Mouse (Mus musculus): Measurements from ENCODE around the gene Brap. TPM values are rescaled to one million over a fixed set of nuclear protein-coding genes. Genes with fewer than 3 reads are reported as not detected.

Gene Brap
- polyA plus RNA-seq, 1 experiment from 2014 or later = 33.2 TPM

DNA sequence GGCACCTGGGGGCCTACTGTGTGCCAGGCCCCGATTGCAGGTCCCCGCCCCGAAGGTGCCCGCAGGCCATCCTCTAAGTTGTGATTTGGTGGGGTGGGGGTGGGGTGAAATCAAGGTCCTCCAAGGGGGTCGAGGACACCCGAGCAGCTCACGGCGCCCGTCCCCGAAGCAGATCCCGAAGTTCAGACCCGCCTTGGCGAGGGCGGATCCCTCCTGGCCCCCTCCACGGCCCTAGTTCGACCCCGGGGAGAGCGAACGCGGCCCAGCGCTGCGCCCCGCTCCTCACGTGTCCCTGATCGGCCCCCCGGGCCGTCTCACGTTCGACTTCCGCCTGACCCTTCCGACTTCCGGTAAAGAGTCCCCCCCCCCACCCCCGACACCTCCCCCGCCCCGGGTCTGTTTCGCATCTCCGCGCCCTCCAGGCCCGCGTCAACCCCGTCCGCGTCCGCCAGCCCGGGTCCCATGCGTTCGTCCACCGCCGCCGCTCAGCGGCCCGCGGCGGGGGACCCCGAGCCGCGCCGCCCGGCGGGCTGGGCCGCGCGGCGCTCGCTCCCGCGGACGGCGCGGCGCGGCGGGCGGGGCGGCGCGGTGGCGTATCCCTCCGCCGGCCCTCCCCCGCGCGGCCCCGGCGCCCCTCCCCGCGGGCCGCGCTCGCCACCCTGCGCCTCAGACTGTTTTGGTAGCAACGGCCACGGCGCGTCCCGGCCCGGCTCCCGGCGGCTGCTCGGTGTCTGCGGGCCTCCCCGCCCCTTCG, 51.0 kb downstream of the Brap start, which contains the start of gene Atxn2:
TSS of gene Atxn2 (plus strand) at position 164 of the 754 bp plus-strand sequence.
- H3K36me3 ChIP-seq = no peaks in the 10 kb centered on the region
- peak within 1 kb of the TSS; percentile 93 for H3K4me3 ChIP-seq
- WGBS = 2% methylated on average over 95 of the region's 103 CpGs
- H3K9me3 ChIP-seq = no peaks in the 10 kb centered on the region
- peak within 1 kb of the TSS; percentile 99 for H3K27ac ChIP-seq
- DNase-seq (ENCODE audit: low spot score) = peak; percentile 92
- peaks cover 32% of the 10 kb centered on the region for H3K4me1 ChIP-seq
- H3K27me3 ChIP-seq (ENCODE audit: insufficient read depth, poor library complexity, severe bottlenecking) = no peaks in the 10 kb centered on the region

DNA sequence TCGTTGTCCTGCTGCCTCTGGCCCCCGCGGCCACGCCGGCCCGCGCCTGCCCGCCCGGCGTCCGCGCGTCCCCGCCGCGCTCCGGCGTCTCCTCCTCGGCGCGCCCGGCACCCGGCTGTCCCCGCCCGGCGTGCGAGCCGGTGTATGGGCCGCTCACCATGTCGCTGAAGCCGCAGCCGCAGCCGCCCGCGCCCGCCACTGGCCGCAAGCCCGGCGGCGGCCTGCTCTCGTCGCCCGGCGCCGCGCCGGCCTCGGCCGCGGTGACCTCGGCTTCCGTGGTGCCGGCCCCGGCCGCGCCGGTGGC, 51.5 kb downstream of the Brap start:
- no peak for DNase-seq (ENCODE audit: low spot score)
- Histone ChIP-seq H3K4me1 (peaks cover 34% of the 10 kb centered on the region), H3K27ac (peak overlapping the region; percentile 99), H3K4me3 (peak overlapping the region; percentile 93), H3K27me3 (ENCODE audit: insufficient read depth, poor library complexity, severe bottlenecking) (no peaks in the 10 kb centered on the region), H3K9me3 (no peaks in the 10 kb centered on the region), H3K36me3 (0 out of 2 replicates have a peak, but pooled peaks cover under 1% of the 10 kb centered on the region)
- 4% methylated on average over 57 of the region's 57 CpGs for WGBS

DNA sequence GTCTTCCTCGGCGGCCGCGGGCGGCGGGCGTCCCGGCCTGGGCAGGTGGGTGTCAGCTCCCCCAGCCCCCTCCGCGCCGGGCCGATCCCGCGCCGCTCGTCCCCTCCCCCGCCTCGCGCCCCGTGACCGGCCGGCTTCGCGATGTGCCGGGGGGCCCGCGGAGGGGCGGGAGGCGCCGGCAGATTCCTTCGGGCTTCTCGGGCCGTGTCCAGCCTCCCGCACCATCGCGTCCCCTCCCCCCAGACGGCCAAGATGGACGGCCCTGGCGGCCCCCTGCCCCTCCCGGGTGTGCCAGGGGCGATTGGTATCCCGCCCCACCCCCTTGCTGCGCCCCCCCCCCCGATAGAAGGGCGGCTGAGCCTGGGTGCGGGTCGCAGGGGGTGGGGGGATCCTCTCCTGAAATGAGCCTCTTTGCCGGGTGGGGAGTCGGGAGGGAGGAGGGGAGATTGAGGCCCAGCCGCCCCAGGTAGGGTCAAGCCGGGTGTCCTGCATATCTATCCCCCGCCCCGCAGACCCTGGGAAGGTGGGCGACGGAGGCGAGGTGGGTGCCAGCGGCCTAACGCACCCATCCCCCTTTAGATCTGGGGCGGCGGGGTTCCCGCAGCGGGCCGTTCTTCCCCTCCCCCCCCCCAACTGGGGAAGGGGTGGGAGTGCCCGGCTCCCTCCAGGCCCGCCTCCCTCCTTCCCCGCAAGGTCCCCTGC, 52.0 kb downstream of the Brap start:
- Histone ChIP-seq H3K27ac (peak overlapping the region; percentile 99), H3K4me3 (peak overlapping the region; percentile 93), H3K27me3 (ENCODE audit: insufficient read depth, poor library complexity, severe bottlenecking) (no peaks in the 10 kb centered on the region), H3K4me1 (peaks cover 34% of the 10 kb centered on the region), H3K9me3 (no peaks in the 10 kb centered on the region), H3K36me3 (peaks cover 6% of the 10 kb centered on the region)
- under 1% methylated on average over 58 of the region's 66 CpGs for WGBS
- DNase-seq (ENCODE audit: low spot score) = peak; percentile 82

GRCm38 (mm10) chr5:121712934-121713538, 52.7 kb downstream of the Brap start:
- no peak for DNase-seq (ENCODE audit: low spot score)
- peaks cover 34% of the 10 kb centered on the region for H3K4me1 ChIP-seq
- H3K4me3 ChIP-seq = peak overlapping the region; percentile 93

GRCm38 (mm10) chr5:121714331-121714730, 54.0 kb downstream of the Brap start:
- H3K27ac ChIP-seq = no peak overlapping the region
- no peak for DNase-seq (ENCODE audit: low spot score)
- H3K27me3 ChIP-seq (ENCODE audit: insufficient read depth, poor library complexity, severe bottlenecking) = no peaks in the 10 kb centered on the region
- peak overlapping the region; percentile 93 for H3K4me3 ChIP-seq
- peaks cover 42% of the 10 kb centered on the region for H3K4me1 ChIP-seq
- H3K9me3 ChIP-seq = no peaks in the 10 kb centered on the region
- peaks cover 12% of the 10 kb centered on the region for H3K36me3 ChIP-seq
- 67% methylated on average over 1 of the region's 1 CpGs for WGBS

More at GRCm38 (mm10) chr5:121712934-121713538, 52.7 kb downstream of the Brap start:
- 0% methylated on average over 27 of the region's 32 CpGs for WGBS
- H3K36me3 ChIP-seq = peaks cover 12% of the 10 kb centered on the region
- no peaks in the 10 kb centered on the region for H3K9me3 ChIP-seq
- H3K27me3 ChIP-seq (ENCODE audit: insufficient read depth, poor library complexity, severe bottlenecking) = no peaks in the 10 kb centered on the region
- peak overlapping the region; percentile 99 for H3K27ac ChIP-seq

GRCm38 (mm10) chr5:121714928-121715327, 54.6 kb downstream of the Brap start:
- H3K9me3 ChIP-seq = no peaks in the 10 kb centered on the region
- no peak for DNase-seq (ENCODE audit: low spot score)
- WGBS = 84% methylated on average over 6 of the region's 6 CpGs
- peaks cover 48% of the 10 kb centered on the region for H3K4me1 ChIP-seq
- no peak overlapping the region for H3K27ac ChIP-seq
- H3K36me3 ChIP-seq = peaks cover 12% of the 10 kb centered on the region
- no peak overlapping the region for H3K4me3 ChIP-seq
- no peaks in the 10 kb centered on the region for H3K27me3 ChIP-seq (ENCODE audit: insufficient read depth, poor library complexity, severe bottlenecking)

- WGBS = 73% methylated on average over 5 of the region's 5 CpGs
- H3K4me1 ChIP-seq = peaks cover 58% of the 10 kb centered on the region
- no peak overlapping the region for H3K27ac ChIP-seq
- H3K36me3 ChIP-seq = peaks cover 12% of the 10 kb centered on the region
- no peak overlapping the region for H3K4me3 ChIP-seq
- no peak for DNase-seq (ENCODE audit: low spot score)
- no peaks in the 10 kb centered on the region for H3K9me3 ChIP-seq
- no peaks in the 10 kb centered on the region for H3K27me3 ChIP-seq (ENCODE audit: insufficient read depth, poor library complexity, severe bottlenecking)
These were observed 58.1 kb downstream of the Brap start for GRCm38 (mm10) chr5:121718462-121718861.

DNA sequence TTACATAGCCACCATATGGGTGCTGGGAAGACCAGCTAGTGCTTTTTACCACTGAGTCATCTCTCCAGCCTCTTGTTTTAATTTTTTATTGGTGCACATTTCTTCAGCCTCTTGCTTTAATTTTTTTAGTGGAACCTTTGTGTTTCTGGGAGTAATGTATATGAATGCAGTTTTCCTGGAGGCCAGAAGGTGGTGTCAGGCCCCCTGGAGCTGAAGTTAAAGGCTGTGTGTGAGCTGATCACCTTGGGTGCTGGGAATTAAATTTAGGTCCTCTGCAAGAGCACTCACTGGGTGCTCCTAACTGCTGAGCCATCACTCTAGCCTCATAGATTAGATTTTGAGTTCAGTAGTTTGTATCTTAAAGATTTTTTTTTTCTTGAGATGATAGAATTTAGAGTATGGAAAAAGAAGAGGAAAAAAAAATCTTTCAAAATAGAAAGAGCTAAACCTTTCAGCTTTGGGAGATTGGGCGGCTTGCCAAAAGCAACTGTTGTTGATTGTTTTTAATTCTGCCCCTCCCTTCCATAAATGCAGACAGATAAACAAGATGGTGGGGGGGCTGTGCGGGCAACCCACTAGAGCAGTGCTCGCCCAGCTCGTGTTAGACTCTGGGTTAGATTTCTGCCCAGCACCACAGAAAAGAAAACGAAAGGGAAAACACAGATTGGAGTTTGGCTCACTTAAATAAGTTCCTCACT, 60.7 kb downstream of the Brap start:
- H3K36me3 ChIP-seq = peaks cover 12% of the 10 kb centered on the region
- peaks cover 54% of the 10 kb centered on the region for H3K4me1 ChIP-seq
- no peak overlapping the region for H3K4me3 ChIP-seq
- 89% methylated on average over 5 of the region's 5 CpGs for WGBS
- DNase-seq (ENCODE audit: low spot score) = no peak
- no peaks in the 10 kb centered on the region for H3K9me3 ChIP-seq
- H3K27ac ChIP-seq = no peak overlapping the region
- no peaks in the 10 kb centered on the region for H3K27me3 ChIP-seq (ENCODE audit: insufficient read depth, poor library complexity, severe bottlenecking)

- H3K27ac ChIP-seq = no peak overlapping the region
- no peak for DNase-seq (ENCODE audit: low spot score)
- WGBS = 68% methylated on average over 3 of the region's 3 CpGs
- no peaks in the 10 kb centered on the region for H3K27me3 ChIP-seq (ENCODE audit: insufficient read depth, poor library complexity, severe bottlenecking)
- no peaks in the 10 kb centered on the region for H3K9me3 ChIP-seq
- peaks cover 12% of the 10 kb centered on the region for H3K36me3 ChIP-seq
- H3K4me1 ChIP-seq = peaks cover 48% of the 10 kb centered on the region
- no peak overlapping the region for H3K4me3 ChIP-seq
These were observed 61.5 kb downstream of the Brap start for GRCm38 (mm10) chr5:121721841-121722240.

DNA sequence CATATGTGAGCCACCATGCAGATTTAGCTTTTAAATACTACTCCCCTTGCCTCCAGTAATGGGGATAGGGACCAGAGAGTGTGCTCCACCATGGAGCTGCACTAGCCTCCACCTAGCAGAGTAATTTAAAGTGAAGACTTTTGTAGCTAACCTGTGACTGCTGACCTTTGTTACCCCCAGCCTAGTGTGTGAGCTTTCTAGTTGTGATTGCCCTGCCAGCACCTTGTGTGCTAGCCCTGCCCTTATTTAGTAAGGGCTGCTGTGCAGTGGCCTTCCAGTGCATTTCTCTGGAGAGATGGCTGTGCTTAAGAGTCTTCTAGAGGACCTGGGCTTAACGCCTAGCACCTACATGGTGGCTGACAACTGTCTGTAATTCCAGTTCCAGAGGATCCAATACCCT, 64.3 kb downstream of the Brap start:
- H3K4me1 ChIP-seq = peaks cover 37% of the 10 kb centered on the region
- H3K9me3 ChIP-seq = no peaks in the 10 kb centered on the region
- H3K4me3 ChIP-seq = no peak overlapping the region
- peaks cover 16% of the 10 kb centered on the region for H3K36me3 ChIP-seq
- WGBS = 73% methylated on average over 1 of the region's 1 CpGs
- peak overlapping the region; percentile 10; the same call in 1 of the 2 replicates for H3K27ac ChIP-seq
- no peaks in the 10 kb centered on the region for H3K27me3 ChIP-seq (ENCODE audit: insufficient read depth, poor library complexity, severe bottlenecking)
- no peak for DNase-seq (ENCODE audit: low spot score)

GRCm38 (mm10) chr5:121730057-121730456, 69.7 kb downstream of the Brap start:
- H3K27ac ChIP-seq = no peak overlapping the region
- H3K4me1 ChIP-seq = 0 out of 2 replicates have a peak, but pooled peaks cover 3% of the 10 kb centered on the region
- no peak for DNase-seq (ENCODE audit: low spot score)
- H3K27me3 ChIP-seq (ENCODE audit: insufficient read depth, poor library complexity, severe bottlenecking) = no peaks in the 10 kb centered on the region
- H3K4me3 ChIP-seq = no peak overlapping the region
- 97% methylated on average over 2 of the region's 2 CpGs for WGBS
- H3K9me3 ChIP-seq = no peaks in the 10 kb centered on the region
- H3K36me3 ChIP-seq = peaks cover 30% of the 10 kb centered on the region

- WGBS = 92% methylated on average over 3 of the region's 3 CpGs
- Histone ChIP-seq H3K9me3 (no peaks in the 10 kb centered on the region), H3K4me1 (no peaks in the 10 kb centered on the region), H3K4me3 (no peak overlapping the region), H3K27ac (no peak overlapping the region), H3K27me3 (ENCODE audit: insufficient read depth, poor library complexity, severe bottlenecking) (no peaks in the 10 kb centered on the region), H3K36me3 (peaks cover 24% of the 10 kb centered on the region)
- no peak for DNase-seq (ENCODE audit: low spot score)
These were observed 76.3 kb downstream of the Brap start for GRCm38 (mm10) chr5:121736641-121737040.
